Mouse (Mus musculus) liver, embryonic 14.5 days (tissue): ENCODE results near the gene Mical3.

Source experiments
- CTCF ChIP-seq: IDR thresholded peaks from 2 replicates; pipeline ENCODE4 v1.5.1; 2016; ENCODE audit warnings: antibody characterized with exemption, low read depth, control low read depth
- EP300 ChIP-seq: IDR thresholded peaks from 2 replicates; pipeline ENCODE4 v1.6.1; 2016; ENCODE audit warnings: antibody characterized with exemption, low read depth

DNA sequence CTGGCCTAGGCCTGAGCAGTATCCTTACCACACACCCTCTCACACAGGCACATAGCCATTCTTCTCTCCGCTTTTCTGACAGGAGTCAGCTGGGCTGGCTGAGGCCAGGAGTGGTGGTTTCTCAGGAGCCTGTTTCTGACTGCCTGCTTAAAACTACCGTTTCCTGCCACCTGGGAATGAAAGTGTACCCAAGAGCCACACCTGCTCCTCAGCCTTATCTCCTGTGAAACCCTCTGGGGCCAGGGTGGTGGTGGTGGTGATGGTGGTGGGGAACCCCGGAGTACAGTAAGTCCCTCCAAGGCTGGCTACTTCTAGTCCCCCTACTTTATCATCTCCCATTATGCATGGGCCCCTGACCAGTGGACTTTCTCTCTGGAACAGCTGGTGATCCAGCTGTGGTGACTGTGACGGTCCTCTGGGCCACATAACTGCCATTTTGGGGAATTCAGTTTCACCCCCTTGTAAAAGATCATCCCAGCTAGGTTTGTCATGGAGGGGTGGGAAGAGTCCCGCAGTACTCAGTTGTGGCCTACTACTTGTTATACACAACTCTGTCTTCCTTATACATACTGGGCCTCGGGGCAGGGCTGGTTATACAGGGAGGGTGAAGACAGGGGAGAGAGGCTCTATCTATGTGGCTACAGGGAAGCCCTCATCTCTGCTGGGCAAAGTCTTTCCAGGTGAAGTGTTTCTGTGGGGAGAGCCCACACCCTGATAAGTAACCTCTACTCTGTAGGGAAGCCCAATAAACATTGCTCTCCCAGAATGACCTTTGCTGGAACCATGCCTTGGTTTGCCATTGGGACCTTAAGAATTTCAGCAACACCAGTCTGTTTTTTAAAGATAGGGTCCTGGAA, 200.1 kb downstream of the Mical3 start:
- TF ChIP-seq CTCF = no peak
- no peak for TF ChIP-seq EP300
